Mouse (Mus musculus) cortical plate, adult 2 months (tissue): ENCODE results near the gene Emp3.

ENCODE experiments used
- CTCF ChIP-seq: fragments of 200-500 bp; IDR thresholded peaks from 2 replicates; pipeline ENCODE4 v1.5.1; 2011; ENCODE audit warnings: mild to moderate bottlenecking, control low read depth, low read length; ENCODE audit not compliant: insufficient read depth; ENCODE audit errors: extremely low read depth
- POLR2A ChIP-seq: fragments of 200-500 bp; IDR thresholded peaks from 2 replicates; pipeline ENCODE4 v1.6.1; 2011; ENCODE audit warnings: mild to moderate bottlenecking, low read length, control low read depth; ENCODE audit not compliant: insufficient read depth; ENCODE audit errors: extremely low read depth

- TF ChIP-seq POLR2A (no peak), CTCF (no peak)
Measured at GRCm38 (mm10) chr7:45929688-45930087, 8.5 kb upstream of the Emp3 start.
